Mouse (Mus musculus): ENCODE results near the gene Ebi3. TPM values are rescaled to one million over a fixed set of nuclear protein-coding genes. Genes with fewer than 3 reads are reported as not detected.

Ebi3 gene
- total RNA-seq (2014; fragmentation: Nextera tagmentation) (0.63 and 0.98 TPM in 2 replicates), total RNA-seq (2017) (1.6 and 2.0 TPM in 2 replicates), polyA plus RNA-seq (2012) (2.5 and 2.6 TPM in 2 replicates)

GRCm38 (mm10) chr17:55952447-55953027, at the start of gene Ebi3:
Gene Ebi3, plus strand, starts transcription at chr17:55952640.
- H3K4me1 ChIP-seq (ENCODE audit: insufficient read depth, low read depth, low read length) = peaks cover 30% of the 10 kb centered on the region
- no peak for DNase-seq (ENCODE audit: low spot score)
- peaks cover 8% of the 10 kb centered on the region for H3K36me3 ChIP-seq (replicated peaks)
- TF ChIP-seq CTCF (IDR thresholded peaks at IDR 0.05; ENCODE audit: low read depth, low read length) (no peak), POLR2AphosphoS5 (IDR thresholded peaks at IDR 0.05; ENCODE audit: insufficient replicate concordance, low read depth, low read length) (no peak), GATA2 (IDR thresholded peaks at IDR 0.05; ENCODE audit: borderline replicate concordance, low read depth, low read length) (no peak), GATA1 (IDR thresholded peaks at IDR 0.05; ENCODE audit: borderline replicate concordance, low read length) (no peak), TAL1 (conservative IDR thresholded peaks at IDR 0.05; ENCODE audit: low read depth, low read length) (no peak)
- no peak within 1 kb of the TSS for H3K4me3 ChIP-seq (ENCODE audit: low read depth, low read length)
- no peaks in the 10 kb centered on the region for H3K9me3 ChIP-seq (replicated peaks)
- no peak for ATAC-seq (ENCODE audit: extremely low read depth, insufficient number of reproducible peaks, low FRiP score, poor library complexity, severe bottlenecking)
- peaks cover 39% of the 10 kb centered on the region for H3K27me3 ChIP-seq (ENCODE audit: insufficient read depth, low read length)

DNA sequence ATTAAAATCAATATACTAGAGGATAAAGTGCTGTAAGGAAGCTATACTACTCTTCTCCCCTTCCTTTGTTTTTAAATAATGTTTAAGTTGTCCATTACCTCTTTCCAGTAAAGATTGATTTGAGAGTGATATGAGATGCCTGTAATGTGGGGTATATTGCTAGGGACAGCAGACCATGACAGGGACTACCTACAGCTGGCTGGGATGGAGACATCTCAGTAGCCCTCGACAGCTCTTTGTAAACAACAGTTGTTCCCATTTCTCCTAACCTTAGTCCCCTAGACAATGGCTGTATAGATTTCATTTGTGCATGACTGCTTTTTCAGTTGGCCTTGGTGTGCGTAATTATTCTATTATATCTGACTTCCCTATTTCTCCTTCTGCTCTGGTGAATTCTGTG, 49.4 kb upstream of the Ebi3 start:
- Histone ChIP-seq H3K4me3 (ENCODE audit: low read depth, low read length) (no peak overlapping the region), H3K36me3 (replicated peaks) (no peaks in the 10 kb centered on the region), H3K4me1 (ENCODE audit: insufficient read depth, low read depth, low read length) (peaks cover 2% of the 10 kb centered on the region; the same call in 1 of the 2 replicates), H3K27me3 (ENCODE audit: insufficient read depth, low read length) (no peaks in the 10 kb centered on the region), H3K9me3 (replicated peaks) (peaks cover 11% of the 10 kb centered on the region)
- ATAC-seq (ENCODE audit: extremely low read depth, insufficient number of reproducible peaks, low FRiP score, poor library complexity, severe bottlenecking) (no peak), DNase-seq (ENCODE audit: low spot score) (no peak)
- TF ChIP-seq TAL1 (conservative IDR thresholded peaks at IDR 0.05; ENCODE audit: low read depth, low read length) (no peak), GATA1 (IDR thresholded peaks at IDR 0.05; ENCODE audit: borderline replicate concordance, low read length) (no peak), POLR2AphosphoS5 (IDR thresholded peaks at IDR 0.05; ENCODE audit: insufficient replicate concordance, low read depth, low read length) (no peak), GATA2 (IDR thresholded peaks at IDR 0.05; ENCODE audit: borderline replicate concordance, low read depth, low read length) (no peak), CTCF (IDR thresholded peaks at IDR 0.05; ENCODE audit: low read depth, low read length) (no peak)

DNA sequence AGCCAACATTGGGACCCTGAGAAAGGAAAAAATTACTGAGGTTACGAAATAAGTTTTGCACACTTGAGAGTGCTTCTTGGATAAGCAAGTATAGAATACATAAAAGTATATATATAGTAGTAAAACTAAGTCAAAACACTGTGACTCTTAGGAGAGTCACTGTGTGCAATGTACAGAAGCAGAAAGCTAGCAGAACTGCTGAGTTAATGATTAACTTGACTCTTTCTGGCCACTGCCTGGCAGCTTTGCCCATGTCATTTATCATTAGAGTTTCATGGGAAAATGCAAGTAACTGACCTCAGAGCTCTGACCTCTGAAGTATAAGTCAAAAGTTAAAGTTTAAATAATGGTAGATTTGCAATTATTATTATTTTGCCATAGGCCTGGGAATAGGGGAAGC, 48.8 kb upstream of the Ebi3 start:
- Histone ChIP-seq H3K4me1 (ENCODE audit: insufficient read depth, low read depth, low read length) (peaks cover 2% of the 10 kb centered on the region; the same call in 1 of the 2 replicates), H3K9me3 (replicated peaks) (0 out of 2 replicates have a peak, but pooled peaks cover 6% of the 10 kb centered on the region), H3K27me3 (ENCODE audit: insufficient read depth, low read length) (no peaks in the 10 kb centered on the region), H3K4me3 (ENCODE audit: low read depth, low read length) (no peak overlapping the region), H3K36me3 (replicated peaks) (no peaks in the 10 kb centered on the region)
- TF ChIP-seq CTCF (IDR thresholded peaks at IDR 0.05; ENCODE audit: low read depth, low read length) = no peak
- TF ChIP-seq POLR2AphosphoS5 (IDR thresholded peaks at IDR 0.05; ENCODE audit: insufficient replicate concordance, low read depth, low read length) = no peak
- TF ChIP-seq TAL1 (conservative IDR thresholded peaks at IDR 0.05; ENCODE audit: low read depth, low read length) = no peak
- no peak for TF ChIP-seq GATA2 (IDR thresholded peaks at IDR 0.05; ENCODE audit: borderline replicate concordance, low read depth, low read length)
- no peak for TF ChIP-seq GATA1 (IDR thresholded peaks at IDR 0.05; ENCODE audit: borderline replicate concordance, low read length)
- DNase-seq (ENCODE audit: low spot score) = no peak
- no peak for ATAC-seq (ENCODE audit: extremely low read depth, insufficient number of reproducible peaks, low FRiP score, poor library complexity, severe bottlenecking)

- ATAC-seq (ENCODE audit: extremely low read depth, insufficient number of reproducible peaks, low FRiP score, poor library complexity, severe bottlenecking) (no peak), DNase-seq (ENCODE audit: low spot score) (no peak)
- Histone ChIP-seq H3K36me3 (replicated peaks) (no peaks in the 10 kb centered on the region), H3K4me1 (ENCODE audit: insufficient read depth, low read depth, low read length) (peaks cover 2% of the 10 kb centered on the region; the same call in 1 of the 2 replicates), H3K9me3 (replicated peaks) (0 out of 2 replicates have a peak, but pooled peaks cover 3% of the 10 kb centered on the region), H3K4me3 (ENCODE audit: low read depth, low read length) (no peak overlapping the region), H3K27me3 (ENCODE audit: insufficient read depth, low read length) (no peaks in the 10 kb centered on the region)
- TF ChIP-seq CTCF (IDR thresholded peaks at IDR 0.05; ENCODE audit: low read depth, low read length) (no peak), POLR2AphosphoS5 (IDR thresholded peaks at IDR 0.05; ENCODE audit: insufficient replicate concordance, low read depth, low read length) (no peak), GATA2 (IDR thresholded peaks at IDR 0.05; ENCODE audit: borderline replicate concordance, low read depth, low read length) (no peak), TAL1 (conservative IDR thresholded peaks at IDR 0.05; ENCODE audit: low read depth, low read length) (no peak), GATA1 (IDR thresholded peaks at IDR 0.05; ENCODE audit: borderline replicate concordance, low read length) (no peak)
Measured at GRCm38 (mm10) chr17:55904131-55904530, 48.3 kb upstream of the Ebi3 start.

- no peak for DNase-seq (ENCODE audit: low spot score)
- Histone ChIP-seq H3K4me1 (ENCODE audit: insufficient read depth, low read depth, low read length) (peaks cover 2% of the 10 kb centered on the region; the same call in 1 of the 2 replicates), H3K36me3 (replicated peaks) (no peaks in the 10 kb centered on the region), H3K27me3 (ENCODE audit: insufficient read depth, low read length) (peaks cover 3% of the 10 kb centered on the region; the same call in 1 of the 2 replicates), H3K9me3 (replicated peaks) (no peaks in the 10 kb centered on the region), H3K4me3 (ENCODE audit: low read depth, low read length) (no peak overlapping the region)
- ATAC-seq (ENCODE audit: extremely low read depth, insufficient number of reproducible peaks, low FRiP score, poor library complexity, severe bottlenecking) = no peak
- TF ChIP-seq TAL1 (conservative IDR thresholded peaks at IDR 0.05; ENCODE audit: low read depth, low read length) (no peak), CTCF (IDR thresholded peaks at IDR 0.05; ENCODE audit: low read depth, low read length) (no peak), GATA1 (IDR thresholded peaks at IDR 0.05; ENCODE audit: borderline replicate concordance, low read length) (no peak), GATA2 (IDR thresholded peaks at IDR 0.05; ENCODE audit: borderline replicate concordance, low read depth, low read length) (no peak), POLR2AphosphoS5 (IDR thresholded peaks at IDR 0.05; ENCODE audit: insufficient replicate concordance, low read depth, low read length) (no peak)
Measured at GRCm38 (mm10) chr17:55906669-55907068, 45.8 kb upstream of the Ebi3 start.
